Mouse (Mus musculus) regulatory T cell (primary cell): ENCODE results near the gene Wdr91.

Experiments used
- in situ Hi-C: fragments of 300-600 bp; cut with MboI, MseI; formaldehyde crosslinking; loops from one replicate; pipeline ENCODE4 v1.15.1; 2025; ENCODE audit warnings: high pct_unique_total_duplicates

The Wdr91 gene

DNA sequence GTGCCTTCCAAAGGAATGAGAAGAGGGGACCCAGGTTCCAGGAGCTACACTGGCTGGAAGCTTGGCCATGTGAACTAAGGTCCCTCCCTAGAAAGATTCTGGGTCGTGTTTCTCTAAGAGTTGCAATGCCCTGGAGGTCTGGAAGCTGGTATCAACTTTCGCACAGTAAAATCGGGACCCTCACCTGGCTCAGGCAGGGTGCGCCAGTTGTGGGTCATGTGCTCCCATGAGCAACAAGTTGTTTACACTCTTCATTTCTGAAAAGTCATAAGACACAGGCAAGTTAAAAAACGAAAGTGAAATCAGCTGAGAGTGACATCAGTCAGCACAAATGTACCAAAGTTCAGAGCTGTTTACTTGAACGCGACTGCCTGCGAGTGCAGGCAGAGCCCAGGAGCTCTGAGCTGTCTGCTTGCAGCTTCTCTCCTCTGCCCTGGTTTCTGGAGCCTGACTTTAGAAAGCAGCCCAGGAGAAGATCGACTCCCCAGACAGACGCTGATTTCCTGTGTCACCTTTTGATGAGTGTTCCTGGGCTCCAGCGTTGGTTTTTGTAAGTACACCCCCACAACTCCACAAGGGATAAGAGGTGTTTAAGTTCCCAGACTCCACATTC lies 47.8 kb downstream of the Wdr91 start, which contains the start of gene Tmem140:
Gene Tmem140, plus strand, starts transcription at position 356 of the 613 bp plus-strand sequence.
- in situ Hi-C loops: no loop called here

DNA sequence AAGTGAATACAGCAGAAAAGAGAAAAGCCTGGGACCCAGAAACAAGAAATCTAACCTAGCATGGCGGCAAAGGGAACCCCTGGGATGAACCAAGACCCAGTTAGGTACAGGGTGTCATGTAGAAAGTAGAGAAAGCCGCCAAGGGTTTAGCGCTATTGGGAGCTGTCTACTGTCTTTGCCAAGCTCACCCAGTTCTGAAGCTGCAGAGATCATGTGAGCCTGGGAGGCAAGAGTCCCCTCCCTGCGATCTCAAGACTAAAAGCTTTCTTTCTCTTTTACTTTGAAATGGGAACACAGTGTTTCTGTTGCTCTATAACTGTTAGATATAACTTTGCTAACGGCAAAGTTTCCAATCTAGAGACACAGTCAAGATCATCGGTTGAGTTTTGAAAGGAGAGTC lies 48.3 kb downstream of the Wdr91 start:
- in situ Hi-C loops: no loop called here

DNA sequence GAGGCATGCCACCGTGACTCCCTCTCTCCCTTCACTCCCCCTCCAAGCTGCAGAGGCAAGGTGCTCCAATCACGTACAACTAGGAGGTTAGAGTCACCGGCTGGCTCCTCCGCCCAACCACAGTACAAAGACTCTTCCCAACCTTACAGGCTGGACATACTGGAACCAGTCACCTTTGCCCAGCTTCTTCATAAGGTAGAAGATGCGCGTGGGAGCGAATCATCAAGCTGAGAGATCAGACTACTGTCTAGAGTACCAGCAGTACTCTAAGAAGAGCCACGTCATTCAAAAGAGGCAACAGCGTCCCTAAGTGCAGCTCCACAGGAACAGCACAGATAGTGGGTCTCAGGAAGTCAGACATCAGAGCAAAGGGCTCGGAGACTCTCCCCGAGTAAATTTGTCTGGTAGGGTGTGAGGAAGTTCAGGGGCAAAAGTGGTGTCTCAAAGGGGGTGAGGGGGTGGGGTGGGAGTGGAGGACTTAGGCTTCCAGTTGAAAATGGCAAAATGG lies 49.1 kb downstream of the Wdr91 start:
- in situ Hi-C loops: no loop called here

DNA sequence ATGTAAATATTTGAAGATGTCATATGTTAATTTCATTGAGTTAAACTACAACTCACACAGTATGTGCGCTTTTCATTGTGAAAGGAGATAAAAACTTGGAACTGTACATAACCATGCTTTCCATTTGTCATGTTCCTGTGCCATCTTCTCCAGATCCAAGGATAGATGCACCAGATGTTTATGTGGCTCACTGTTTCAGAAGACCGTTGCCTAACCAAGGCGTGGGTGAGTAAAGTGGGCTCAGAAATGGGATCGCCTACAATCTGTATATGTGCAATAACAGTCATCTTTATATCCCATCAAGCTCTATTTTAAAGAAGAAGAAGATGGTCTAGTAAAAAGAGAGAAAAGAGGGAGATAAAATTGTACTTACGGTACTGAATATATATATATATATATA lies 78.3 kb downstream of the Wdr91 start:
- in situ Hi-C loops: no loop called here
